Mouse (Mus musculus) neural tube, embryonic 12.5 days (tissue): ENCODE data around the gene Plxdc1. TPM values are rescaled to one million over a fixed set of nuclear protein-coding genes. Genes with fewer than 3 reads are reported as not detected.

Source experiments
- ATAC-seq: fragments of 200-750 bp; cut with Nextera tagmentation; 2 replicates; pipeline ENCODE4 v1.8.0; 2017; ENCODE audit warnings: low read depth, mild to moderate bottlenecking, moderate TSS enrichment, moderate library complexity; ENCODE audit not compliant: low FRiP score
- H3K27ac ChIP-seq: fragments of 300-500 bp; sonication (generic); 2 replicates; pipeline ENCODE4 v1.5.1; 2016
- H3K27me3 ChIP-seq: fragments of 300-500 bp; sonication (generic); replicated peaks from 2 replicates; pipeline ENCODE4 v1.6.1; 2016; ENCODE audit warnings: mild to moderate bottlenecking
- H3K36me3 ChIP-seq: fragments of 300-500 bp; sonication (generic); 2 replicates; pipeline ENCODE4 v1.6.1; 2016; ENCODE audit warnings: mild to moderate bottlenecking
- H3K4me1 ChIP-seq: fragments of 300-500 bp; sonication (generic); 2 replicates; pipeline ENCODE4 v1.6.1; 2016
- H3K4me2 ChIP-seq: fragments of 300-500 bp; sonication (generic); replicated peaks from 2 replicates; pipeline ENCODE4 v1.6.1; 2016; ENCODE audit warnings: mild to moderate bottlenecking
- H3K4me3 ChIP-seq: fragments of 300-500 bp; sonication (generic); 2 replicates; pipeline ENCODE4 v1.5.1; 2016
- H3K9ac ChIP-seq: fragments of 300-500 bp; sonication (generic); 2 replicates; pipeline ENCODE4 v1.6.1; 2016; ENCODE audit warnings: mild to moderate bottlenecking
- H3K9me3 ChIP-seq: fragments of 300-500 bp; sonication (generic); 2 replicates; pipeline ENCODE4 v1.6.1; 2016; ENCODE audit warnings: mild to moderate bottlenecking
- WGBS: fragments of 180-500 bp; shearing (Covaris S2); methylation state at CpG from one replicate; pipeline ENCODE4 v1.1.7; 2016; 5-methylcytosine and 5-hydroxymethylcytosine counted together
- polyA plus RNA-seq: library from polyadenylated mRNA; unstranded; fragments of >200 nt; fragmentation: Nextera tagmentation; extraction: Ambion mirVana; gene quantifications from 2 replicates; pipeline ENCODE4 v1.2.1, GENCODE M21; 2016

Gene Plxdc1
- polyA plus RNA-seq, 1 experiment from 2014 or later, result 0.24 TPM

- peaks cover 7% of the 10 kb centered on the region for H3K36me3 ChIP-seq
- peak within 1 kb of the TSS; percentile 88 for H3K9ac ChIP-seq
- peak within 1 kb of the TSS; percentile 88 for H3K27ac ChIP-seq
- under 1% methylated on average over 51 of the region's 52 CpGs for WGBS
- H3K4me3 ChIP-seq, result peak within 1 kb of the TSS; percentile 86
- peak; percentile 46 for ATAC-seq
- H3K4me2 ChIP-seq, result peak within 1 kb of the TSS; percentile 82
- H3K9me3 ChIP-seq, result no peaks in the 10 kb centered on the region
- peaks cover 56% of the 10 kb centered on the region for H3K4me1 ChIP-seq
- no peaks in the 10 kb centered on the region for H3K27me3 ChIP-seq
Measured at GRCm38 (mm10) chr11:98022555-98023371, 36.5 kb upstream of the Plxdc1 start, which contains the start of gene Cacnb1. Cacnb1 (minus strand) TSS chr11:98023034.

GRCm38 (mm10) chr11:98022253-98022554 lies 36.0 kb upstream of the Plxdc1 start:
- peak overlapping the region; percentile 88 for H3K27ac ChIP-seq
- no peaks in the 10 kb centered on the region for H3K27me3 ChIP-seq
- H3K4me3 ChIP-seq, result peak overlapping the region; percentile 86
- H3K36me3 ChIP-seq, result peaks cover 12% of the 10 kb centered on the region
- ATAC-seq, result no peak; the same call in none of the 2 replicates
- under 1% methylated on average over 23 of the region's 23 CpGs for WGBS
- H3K4me1 ChIP-seq, result peaks cover 53% of the 10 kb centered on the region
- no peaks in the 10 kb centered on the region for H3K9me3 ChIP-seq
- peak overlapping the region; percentile 88 for H3K9ac ChIP-seq
- peak overlapping the region; percentile 82 for H3K4me2 ChIP-seq

GRCm38 (mm10) chr11:98021565-98022252 lies 35.5 kb upstream of the Plxdc1 start:
- Histone ChIP-seq H3K4me3 (peak overlapping the region; percentile 86), H3K9me3 (no peaks in the 10 kb centered on the region), H3K4me1 (peaks cover 53% of the 10 kb centered on the region), H3K9ac (peak overlapping the region; percentile 88), H3K4me2 (peak overlapping the region; percentile 82), H3K36me3 (peaks cover 17% of the 10 kb centered on the region), H3K27ac (peak overlapping the region; percentile 88), H3K27me3 (no peaks in the 10 kb centered on the region)
- 4% methylated on average over 34 of the region's 34 CpGs for WGBS
- ATAC-seq, result peak; percentile 11

- no peak for ATAC-seq
- Histone ChIP-seq H3K36me3 (peaks cover 23% of the 10 kb centered on the region), H3K27ac (no peak overlapping the region), H3K9ac (peak overlapping the region; percentile 88), H3K4me2 (peak overlapping the region; percentile 82), H3K27me3 (no peaks in the 10 kb centered on the region), H3K9me3 (no peaks in the 10 kb centered on the region), H3K4me3 (peak overlapping the region; percentile 86), H3K4me1 (peaks cover 52% of the 10 kb centered on the region)
- WGBS, result 64% methylated on average over 2 of the region's 2 CpGs
Measured at GRCm38 (mm10) chr11:98021118-98021517, 34.9 kb upstream of the Plxdc1 start.

- Histone ChIP-seq H3K27ac (no peak overlapping the region), H3K9ac (peak overlapping the region; percentile 88)
Measured at GRCm38 (mm10) chr11:98020710-98021109, 34.5 kb upstream of the Plxdc1 start.

GRCm38 (mm10) chr11:98019883-98020610 lies 33.8 kb upstream of the Plxdc1 start:
- no peak for ATAC-seq
- Histone ChIP-seq H3K9ac (peak overlapping the region; percentile 88), H3K36me3 (peaks cover 34% of the 10 kb centered on the region), H3K27ac (peak overlapping the region; percentile 21; the same call in 1 of the 2 replicates), H3K4me2 (peak overlapping the region; percentile 82), H3K9me3 (no peaks in the 10 kb centered on the region), H3K4me3 (peak overlapping the region; percentile 3; the same call in 1 of the 2 replicates), H3K27me3 (no peaks in the 10 kb centered on the region), H3K4me1 (peaks cover 46% of the 10 kb centered on the region)
- WGBS, result 38% methylated on average over 8 of the region's 8 CpGs

More at GRCm38 (mm10) chr11:98020710-98021109, 34.5 kb upstream of the Plxdc1 start:
- no peaks in the 10 kb centered on the region for H3K9me3 ChIP-seq
- H3K4me2 ChIP-seq, result peak overlapping the region; percentile 82
- H3K36me3 ChIP-seq, result peaks cover 27% of the 10 kb centered on the region
- WGBS, result 79% methylated on average over 1 of the region's 1 CpGs
- peaks cover 48% of the 10 kb centered on the region for H3K4me1 ChIP-seq
- no peak for ATAC-seq
- H3K27me3 ChIP-seq, result no peaks in the 10 kb centered on the region
- H3K4me3 ChIP-seq, result peak overlapping the region; percentile 86; the same call in 1 of the 2 replicates

GRCm38 (mm10) chr11:98018858-98019641 lies 32.8 kb upstream of the Plxdc1 start:
- no peak for ATAC-seq
- Histone ChIP-seq H3K4me3 (no peak overlapping the region), H3K4me2 (peak overlapping the region; percentile 82), H3K4me1 (peaks cover 46% of the 10 kb centered on the region), H3K9ac (peak overlapping the region; percentile 6; the same call in 1 of the 2 replicates), H3K9me3 (no peaks in the 10 kb centered on the region), H3K36me3 (peaks cover 43% of the 10 kb centered on the region), H3K27ac (no peak overlapping the region), H3K27me3 (no peaks in the 10 kb centered on the region)
- WGBS, result 34% methylated on average over 10 of the region's 10 CpGs

- H3K4me3 ChIP-seq, result no peak overlapping the region
- 82% methylated on average over 6 of the region's 6 CpGs for WGBS
- H3K4me1 ChIP-seq, result peaks cover 42% of the 10 kb centered on the region
- H3K27ac ChIP-seq, result no peak overlapping the region
- no peaks in the 10 kb centered on the region for H3K27me3 ChIP-seq
- H3K36me3 ChIP-seq, result peaks cover 43% of the 10 kb centered on the region
- peak overlapping the region; percentile 35; the same call in 1 of the 2 replicates for H3K9ac ChIP-seq
- H3K9me3 ChIP-seq, result no peaks in the 10 kb centered on the region
- no peak overlapping the region for H3K4me2 ChIP-seq
- no peak for ATAC-seq
Measured at GRCm38 (mm10) chr11:98018222-98018621, 32.0 kb upstream of the Plxdc1 start.

GRCm38 (mm10) chr11:98016824-98017223 lies 30.6 kb upstream of the Plxdc1 start:
- H3K36me3 ChIP-seq, result peaks cover 52% of the 10 kb centered on the region
- ATAC-seq, result no peak

GRCm38 (mm10) chr11:98016177-98016576 lies 29.9 kb upstream of the Plxdc1 start:
- H3K27ac ChIP-seq, result no peak overlapping the region
- H3K4me1 ChIP-seq, result peaks cover 30% of the 10 kb centered on the region
- no peak overlapping the region for H3K9ac ChIP-seq
- 91% methylated on average over 5 of the region's 5 CpGs for WGBS
- ATAC-seq, result no peak
- no peaks in the 10 kb centered on the region for H3K27me3 ChIP-seq
- H3K4me2 ChIP-seq, result no peak overlapping the region
- H3K36me3 ChIP-seq, result peaks cover 59% of the 10 kb centered on the region
- no peaks in the 10 kb centered on the region for H3K9me3 ChIP-seq
- no peak overlapping the region for H3K4me3 ChIP-seq

More at GRCm38 (mm10) chr11:98016824-98017223, 30.6 kb upstream of the Plxdc1 start:
- 74% methylated on average over 4 of the region's 4 CpGs for WGBS
- H3K9me3 ChIP-seq, result no peaks in the 10 kb centered on the region
- peaks cover 36% of the 10 kb centered on the region for H3K4me1 ChIP-seq
- H3K27ac ChIP-seq, result no peak overlapping the region
- no peak overlapping the region for H3K4me3 ChIP-seq
- no peaks in the 10 kb centered on the region for H3K27me3 ChIP-seq
- no peak overlapping the region for H3K4me2 ChIP-seq
- no peak overlapping the region for H3K9ac ChIP-seq

- ATAC-seq, result no peak
- no peak overlapping the region for H3K4me3 ChIP-seq
- 86% methylated on average over 10 of the region's 10 CpGs for WGBS
- H3K4me1 ChIP-seq, result no peaks in the 10 kb centered on the region
- H3K4me2 ChIP-seq, result no peak overlapping the region
- H3K9me3 ChIP-seq, result no peaks in the 10 kb centered on the region
- no peaks in the 10 kb centered on the region for H3K27me3 ChIP-seq
- 0 out of 2 replicates have a peak overlapping the region, but pooled peaks have one; percentile 29 for H3K9ac ChIP-seq
- H3K36me3 ChIP-seq, result peaks cover 84% of the 10 kb centered on the region
- no peak overlapping the region for H3K27ac ChIP-seq
Measured at GRCm38 (mm10) chr11:98012831-98013230, 26.6 kb upstream of the Plxdc1 start.
